Mouse (Mus musculus): ENCODE results near the gene Sorcs3.

Sorcs3 gene

DNA sequence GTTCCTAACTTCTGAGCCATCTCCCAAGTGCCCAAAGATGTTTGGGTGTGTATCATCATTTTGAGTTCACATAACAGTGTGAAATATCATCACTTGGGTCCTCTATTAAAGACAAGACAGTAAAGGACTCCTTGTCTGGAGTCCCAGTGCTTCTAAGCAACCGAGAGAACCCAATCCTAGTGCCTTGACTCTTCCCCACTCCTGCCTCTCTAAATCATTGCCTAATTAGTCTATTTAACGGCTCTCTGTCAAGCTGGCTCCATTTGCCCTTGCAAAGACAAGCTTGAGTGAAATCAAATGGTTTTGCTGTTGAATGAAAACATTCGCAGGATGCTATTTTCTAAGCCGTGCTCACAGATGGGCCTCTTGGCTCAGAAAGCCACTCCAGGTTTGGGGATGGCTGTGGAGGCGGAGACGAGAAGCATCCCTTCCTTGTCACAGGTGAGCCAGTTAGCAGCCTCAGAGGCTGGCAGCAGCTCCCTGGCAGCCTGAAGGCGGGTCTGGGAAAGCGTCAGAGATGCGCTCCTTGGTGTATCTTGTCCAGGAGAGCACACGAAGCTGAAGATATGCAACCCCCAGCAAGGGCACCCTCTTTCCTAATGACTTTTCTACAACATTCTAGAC, 79.9 kb downstream of the Sorcs3 start:
- no peak for DNase-seq (ENCODE audit: low read depth)

DNA sequence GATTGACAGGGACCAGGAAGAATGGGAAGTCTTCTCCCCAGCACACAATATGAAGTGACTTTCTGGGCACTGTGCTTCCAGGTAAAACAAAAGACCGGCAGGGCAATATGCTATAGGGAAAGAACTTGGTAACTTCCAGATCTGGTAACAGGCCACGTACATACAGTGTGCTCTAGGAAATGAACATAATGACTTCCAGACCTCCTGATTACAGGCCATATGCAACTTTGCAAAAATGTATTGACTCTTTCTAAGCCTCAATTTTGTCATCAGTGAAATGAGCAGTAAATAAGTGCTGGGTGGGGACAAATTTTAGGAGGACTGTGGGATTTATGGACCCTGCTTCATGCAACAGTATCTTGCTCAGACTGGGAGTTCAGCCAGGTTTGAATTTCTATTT, 88.4 kb downstream of the Sorcs3 start:
- no peak for DNase-seq (ENCODE audit: low read depth)

DNA sequence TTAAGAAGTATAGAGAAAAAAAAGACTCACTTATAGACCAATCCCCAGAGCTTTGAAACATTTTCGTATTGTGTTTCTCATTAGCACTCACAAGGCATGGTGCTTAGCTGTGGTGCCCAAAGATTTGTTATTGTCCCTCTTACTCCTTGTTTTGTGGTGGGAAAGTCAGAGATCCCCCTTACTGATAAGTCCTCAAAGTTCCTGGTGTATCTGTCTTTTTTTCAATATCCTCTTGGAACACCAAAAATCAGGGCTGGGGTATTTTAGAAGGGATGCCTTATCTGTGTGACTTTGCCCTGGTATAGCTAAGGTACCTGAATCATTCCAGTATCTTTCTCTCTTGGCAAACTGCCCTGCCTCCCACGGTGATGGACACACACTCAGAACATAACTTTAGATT, 92.6 kb downstream of the Sorcs3 start:
- no peak for DNase-seq (ENCODE audit: low read depth)

DNA sequence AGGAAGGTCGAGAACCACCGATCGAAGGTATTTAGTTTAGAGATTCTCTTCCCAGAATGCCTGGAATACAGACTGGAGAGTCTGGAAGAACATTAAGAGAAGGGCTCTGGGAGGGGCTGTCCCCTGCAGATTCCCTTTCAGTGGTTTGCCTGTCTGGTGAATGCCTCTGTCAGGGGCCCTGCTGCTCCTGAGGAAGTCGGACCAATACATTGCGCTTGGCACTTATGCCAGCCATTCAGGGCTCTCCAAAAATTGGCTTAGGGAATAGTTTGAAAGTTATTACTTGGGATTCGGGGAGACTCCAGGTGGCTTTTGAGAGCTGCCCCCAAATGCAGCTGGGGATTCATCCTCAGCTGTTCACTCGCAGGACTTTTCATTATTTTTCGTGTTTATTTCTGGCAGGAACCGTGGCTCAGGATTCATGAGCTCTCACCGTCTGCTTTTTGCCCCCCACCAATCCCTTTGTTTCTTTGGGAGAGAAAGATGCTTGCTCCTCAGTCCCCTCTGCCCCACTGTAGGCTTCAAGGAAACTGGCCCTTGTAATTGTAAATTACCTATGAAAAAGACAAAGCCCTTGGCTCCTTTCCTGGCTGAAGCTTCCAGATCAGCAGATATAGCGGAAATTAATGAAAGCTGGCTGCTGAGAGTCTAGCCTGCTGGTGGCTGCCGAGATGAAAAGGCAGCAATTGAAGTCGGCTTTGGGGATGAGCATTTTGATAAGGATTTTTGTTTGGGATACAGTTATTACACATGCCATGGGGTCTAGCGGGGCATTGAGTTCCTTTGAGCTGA, 94.8 kb downstream of the Sorcs3 start:
- DNase-seq (ENCODE audit: low read depth) = no peak

DNA sequence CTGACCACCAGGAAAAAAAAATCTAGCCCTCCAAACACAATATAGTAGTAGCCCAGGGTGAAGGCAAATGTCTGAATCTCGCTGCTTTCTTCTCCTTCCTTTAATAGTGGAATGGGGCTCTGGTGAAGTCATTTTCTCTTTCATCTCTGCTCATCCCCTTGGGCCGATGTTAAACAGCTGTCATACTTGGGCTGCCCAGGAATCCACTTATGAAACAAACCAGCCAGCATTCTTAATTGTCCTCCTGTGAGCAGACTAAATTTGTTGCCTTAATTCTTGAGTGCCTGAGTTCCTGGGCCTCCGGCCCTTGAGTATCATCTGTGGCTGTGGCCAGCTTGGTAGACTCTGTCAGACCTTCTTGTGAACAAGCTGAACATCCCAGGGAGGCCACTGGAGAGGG, 95.5 kb downstream of the Sorcs3 start:
- no peak for DNase-seq (ENCODE audit: low read depth)

DNA sequence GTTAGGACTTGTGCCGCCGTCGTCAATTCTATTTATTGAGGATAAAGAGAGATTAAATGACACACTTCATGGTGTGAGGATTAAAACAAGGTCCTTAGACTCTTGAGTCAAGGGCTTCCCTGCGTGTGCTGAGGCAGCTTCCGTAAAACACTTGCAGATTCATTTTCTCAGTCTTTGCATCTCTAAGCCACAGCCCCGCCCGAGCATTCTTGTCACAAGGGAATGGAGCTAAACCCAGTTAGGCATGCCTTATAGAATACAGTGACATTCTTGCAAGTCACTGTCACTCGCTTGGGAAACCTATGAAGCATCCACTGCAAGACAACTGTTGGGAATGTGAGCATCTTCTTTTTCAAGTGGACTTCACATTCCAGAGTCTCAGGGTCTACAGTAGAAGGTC, 102.5 kb downstream of the Sorcs3 start:
- DNase-seq (ENCODE audit: low read depth) = no peak

DNA sequence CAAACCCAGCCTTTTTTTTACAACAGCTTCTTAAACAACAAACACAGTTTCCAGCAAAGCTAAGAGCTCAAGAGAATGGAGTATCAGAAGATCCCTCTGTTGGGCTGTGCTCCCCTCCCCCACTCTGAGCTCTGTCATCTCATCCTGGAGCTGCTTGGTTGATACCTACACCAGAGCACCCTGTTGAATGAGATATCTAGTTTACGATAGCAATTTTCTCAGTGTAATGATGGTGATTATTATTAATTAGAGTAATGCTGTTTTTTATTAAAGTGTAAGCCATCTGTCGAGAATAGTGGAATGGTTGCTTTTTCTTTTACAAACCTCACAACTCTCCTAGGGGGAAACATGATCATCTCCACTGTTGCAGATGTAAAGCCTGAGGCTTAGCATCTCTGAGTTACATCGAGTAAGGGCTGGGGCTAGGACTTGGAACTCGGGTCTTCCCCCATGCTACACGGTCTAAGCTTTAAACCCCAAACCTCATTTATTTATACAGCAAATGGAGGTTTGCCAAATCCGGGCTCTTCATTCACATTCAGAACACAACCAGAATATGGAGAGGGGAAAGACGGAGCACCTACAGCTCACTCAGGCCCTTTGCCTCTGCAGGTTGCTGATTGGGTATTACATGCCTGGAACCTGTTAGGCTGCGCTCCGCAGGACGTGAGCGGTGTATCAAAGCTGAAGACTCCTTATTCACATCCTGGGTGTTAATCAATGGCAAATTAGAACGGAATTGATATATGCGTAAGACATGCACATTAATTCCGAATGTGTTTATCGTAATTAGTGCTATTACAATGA, 103.9 kb downstream of the Sorcs3 start:
- no peak for DNase-seq (ENCODE audit: low read depth)

DNA sequence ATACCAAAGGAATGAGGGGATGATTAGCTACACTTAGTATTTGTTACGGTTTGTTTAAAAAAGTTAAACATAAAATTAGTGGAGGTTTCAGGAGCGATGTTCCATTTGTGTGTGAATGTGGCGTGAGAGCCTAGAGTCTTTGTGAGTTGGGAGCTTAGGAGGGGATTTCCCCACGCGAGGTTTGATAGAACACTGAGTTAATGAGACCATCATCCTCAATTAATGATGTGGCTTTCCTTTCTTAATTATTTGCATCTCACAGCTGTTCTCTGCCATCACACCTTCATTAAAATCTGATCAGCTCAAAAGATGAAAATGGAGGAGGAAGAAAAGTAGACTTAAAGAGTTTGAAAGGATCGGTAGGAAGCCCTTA, 104.5 kb downstream of the Sorcs3 start:
- DNase-seq (ENCODE audit: low read depth) = no peak

DNA sequence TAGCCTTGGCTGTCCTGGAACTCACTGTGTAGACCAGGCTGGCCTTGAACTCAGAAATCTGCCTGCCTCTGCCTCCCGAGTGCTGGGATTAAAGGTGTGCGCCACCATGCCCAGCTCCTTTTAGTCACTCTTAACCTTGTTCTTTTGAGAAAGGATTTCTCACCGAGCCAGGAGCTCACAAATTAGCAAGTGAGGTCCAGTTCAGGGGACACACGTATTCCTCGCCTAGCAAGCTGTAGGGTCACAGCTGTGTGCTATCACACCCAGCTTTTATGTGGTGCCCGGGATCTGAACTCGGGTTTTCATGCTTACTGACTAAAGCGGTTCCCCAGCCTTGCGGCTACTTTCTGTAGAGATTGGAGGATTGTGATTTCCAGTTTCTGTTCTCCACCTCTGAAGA, 108.0 kb downstream of the Sorcs3 start:
- DNase-seq (ENCODE audit: low read depth) = no peak

DNA sequence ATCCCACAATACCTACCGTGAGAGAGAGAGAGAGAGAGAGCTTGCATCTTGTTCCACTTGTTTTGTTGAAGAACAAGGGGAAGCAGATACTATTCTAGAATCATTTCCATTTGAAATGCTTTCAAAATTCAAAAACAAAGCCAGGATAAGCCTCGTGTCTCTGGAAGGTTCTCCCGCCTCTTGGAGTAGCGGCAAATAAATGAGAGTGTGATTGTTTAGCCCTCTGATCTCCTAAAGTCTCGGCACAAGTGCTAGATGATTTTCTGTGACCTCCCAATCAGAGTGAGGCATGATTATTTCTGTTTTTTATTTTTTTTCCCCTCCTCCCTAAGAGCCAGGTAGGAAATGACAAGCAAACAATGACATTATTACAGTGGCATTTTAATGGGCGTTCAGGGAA, 121.3 kb downstream of the Sorcs3 start:
- no peak for DNase-seq (ENCODE audit: low read depth)

DNA sequence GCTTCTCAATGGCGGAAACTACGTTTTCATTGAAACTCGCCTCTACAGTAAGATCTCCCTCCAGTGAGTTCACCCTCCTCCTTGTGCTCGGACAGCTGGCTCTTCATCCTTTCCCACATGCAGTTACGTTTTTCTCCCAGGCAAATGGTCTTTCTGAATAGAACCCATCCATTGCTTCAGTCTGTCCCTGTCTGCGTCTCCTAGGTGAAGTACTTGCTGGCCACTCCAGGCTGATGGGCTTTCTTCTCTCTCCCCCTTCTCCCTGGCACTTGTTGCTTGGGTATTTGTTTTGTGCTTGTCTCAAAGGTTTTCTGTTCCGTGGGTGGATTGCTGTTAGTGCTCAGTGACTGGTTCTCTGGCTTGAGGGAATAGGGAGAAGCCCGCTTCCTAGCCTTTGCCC, 122.3 kb downstream of the Sorcs3 start:
- no peak for DNase-seq (ENCODE audit: low read depth)

DNA sequence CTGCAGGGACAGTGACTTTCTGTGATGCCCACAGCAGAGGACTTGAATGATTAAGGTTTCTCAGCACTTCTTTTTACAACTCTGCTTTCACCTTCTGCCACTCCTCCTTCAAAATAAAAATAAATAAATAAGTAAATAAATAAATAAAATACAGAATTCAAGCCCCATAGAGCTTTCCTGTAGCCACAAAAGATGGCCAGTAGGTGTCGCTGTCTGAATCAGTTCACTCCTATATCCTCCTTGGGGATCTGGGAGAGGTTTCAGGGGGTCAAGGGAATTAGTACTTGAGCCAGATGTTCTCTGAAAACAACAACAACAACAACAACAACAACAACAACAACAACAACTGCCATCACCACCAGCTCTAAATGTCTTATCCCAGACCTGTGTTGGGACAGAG, 125.8 kb downstream of the Sorcs3 start:
- no peak for DNase-seq (ENCODE audit: low read depth)

DNA sequence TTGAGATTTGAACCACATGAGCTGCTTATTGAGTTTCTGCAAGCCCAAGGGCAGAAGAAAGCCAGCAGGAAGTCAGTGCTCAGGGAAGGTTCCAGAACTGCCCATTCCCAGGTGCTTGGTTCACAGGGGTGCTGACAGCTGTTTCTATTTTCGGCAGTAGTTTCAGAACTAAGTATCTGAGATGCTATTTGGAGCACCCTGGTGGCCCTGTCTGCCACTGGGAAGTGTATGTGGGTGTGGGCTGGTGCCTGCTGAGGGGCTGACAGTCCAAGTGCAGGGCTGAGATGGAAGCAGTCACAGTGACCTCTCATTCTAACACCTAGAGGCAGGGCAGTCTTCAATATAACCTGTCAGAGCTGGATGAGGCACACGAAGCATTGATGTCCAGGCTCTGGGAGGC, 127.3 kb downstream of the Sorcs3 start:
- DNase-seq (ENCODE audit: low read depth) = no peak

DNA sequence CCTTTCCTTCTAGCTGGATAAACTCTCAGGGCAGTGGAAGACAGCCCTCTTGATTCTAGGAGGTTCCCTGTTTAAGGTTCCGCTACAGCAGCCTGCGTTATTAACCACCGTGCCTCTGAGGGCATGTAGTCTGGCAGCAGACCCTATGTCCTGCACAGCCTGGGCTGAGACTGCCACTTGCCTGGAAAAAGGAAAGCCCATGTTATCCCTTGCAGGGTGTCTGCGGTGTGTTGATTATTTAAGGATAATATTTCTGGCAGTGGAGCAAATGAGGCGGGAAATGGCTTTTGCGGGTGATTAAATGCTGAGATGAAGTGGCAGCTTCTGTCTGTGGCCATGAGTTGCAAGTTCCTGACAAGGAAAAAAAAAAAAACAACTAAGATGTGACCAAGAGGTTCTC, 131.6 kb downstream of the Sorcs3 start:
- no peak for DNase-seq (ENCODE audit: low read depth)

DNA sequence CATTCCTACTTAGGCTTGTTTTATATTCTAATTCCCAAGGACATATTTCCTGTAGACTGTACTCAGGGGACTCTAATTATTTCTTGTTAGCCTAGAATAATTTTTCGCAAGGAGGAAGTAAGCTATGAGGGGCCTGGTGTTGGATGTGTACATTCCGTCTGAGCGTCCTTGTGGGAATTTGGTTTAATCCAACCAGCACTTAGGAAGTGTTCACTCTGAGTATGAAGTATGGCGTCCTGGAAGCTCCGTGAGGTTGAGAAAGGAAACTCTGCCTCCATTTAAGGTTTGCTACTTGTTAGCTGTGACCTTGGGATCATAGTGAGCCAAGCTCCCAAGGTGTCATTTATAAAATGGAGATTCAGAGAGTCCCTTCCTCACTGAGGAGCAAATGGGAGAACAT, 132.3 kb downstream of the Sorcs3 start:
- no peak for DNase-seq (ENCODE audit: low read depth)

DNA sequence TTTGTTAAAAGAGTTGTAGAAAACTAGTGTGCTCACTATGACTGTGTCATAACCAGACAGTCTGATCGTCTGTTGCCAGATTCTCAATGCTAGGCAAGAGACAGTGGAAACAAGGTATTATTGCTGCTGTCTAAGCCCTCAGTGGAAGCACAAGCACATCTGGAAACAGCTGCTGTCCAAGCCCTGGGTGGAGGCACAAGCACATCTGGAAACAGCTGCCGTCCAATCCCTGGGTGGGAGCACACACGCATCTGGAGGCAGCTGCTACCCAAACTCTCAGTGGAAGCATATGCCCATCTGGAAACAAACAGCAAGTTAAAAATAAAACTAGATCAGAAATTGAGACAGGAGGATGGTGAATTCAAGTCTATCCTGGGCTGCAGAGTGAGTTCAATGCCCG, 136.9 kb downstream of the Sorcs3 start:
- no peak for DNase-seq (ENCODE audit: low read depth)

DNA sequence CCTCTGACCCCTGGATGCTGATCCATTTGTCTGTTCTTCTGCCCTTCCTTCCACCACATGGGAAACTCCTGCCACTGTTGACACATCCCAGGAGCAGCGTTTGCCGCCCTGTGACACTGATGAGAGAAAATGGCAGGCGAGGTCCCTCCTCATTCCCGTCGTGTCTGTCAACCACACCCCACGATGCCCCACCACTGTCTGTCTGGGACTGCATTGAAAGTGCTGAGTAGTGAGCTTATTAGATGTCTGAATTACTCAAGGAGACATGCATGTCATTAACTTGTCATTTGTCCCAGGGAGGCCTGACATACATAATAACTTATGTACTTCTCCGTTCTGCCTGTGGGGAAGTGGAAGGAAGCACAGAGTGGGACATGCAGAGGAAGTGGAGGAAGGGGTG, 137.6 kb downstream of the Sorcs3 start:
- no peak for DNase-seq (ENCODE audit: low read depth)

DNA sequence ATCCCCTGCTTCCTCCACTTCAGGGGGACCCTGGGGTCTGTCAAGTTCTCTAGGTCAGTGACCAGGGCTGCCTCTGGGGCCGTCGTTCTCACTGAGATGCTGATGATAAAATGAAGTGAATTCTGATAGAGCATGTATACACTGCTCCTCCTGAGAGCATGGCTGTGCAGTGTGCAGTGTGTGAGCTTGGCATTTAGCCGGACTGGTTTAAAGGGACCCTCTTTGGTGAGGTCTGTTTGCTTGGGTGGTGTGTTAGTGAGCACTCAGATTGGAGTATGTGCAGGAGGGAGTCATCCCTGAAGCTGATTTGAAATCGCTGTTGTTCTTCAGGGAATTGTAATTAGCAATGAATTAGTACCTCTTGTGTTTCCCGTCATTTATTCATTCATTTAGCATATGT, 141.3 kb downstream of the Sorcs3 start:
- no peak for DNase-seq (ENCODE audit: low read depth)

DNA sequence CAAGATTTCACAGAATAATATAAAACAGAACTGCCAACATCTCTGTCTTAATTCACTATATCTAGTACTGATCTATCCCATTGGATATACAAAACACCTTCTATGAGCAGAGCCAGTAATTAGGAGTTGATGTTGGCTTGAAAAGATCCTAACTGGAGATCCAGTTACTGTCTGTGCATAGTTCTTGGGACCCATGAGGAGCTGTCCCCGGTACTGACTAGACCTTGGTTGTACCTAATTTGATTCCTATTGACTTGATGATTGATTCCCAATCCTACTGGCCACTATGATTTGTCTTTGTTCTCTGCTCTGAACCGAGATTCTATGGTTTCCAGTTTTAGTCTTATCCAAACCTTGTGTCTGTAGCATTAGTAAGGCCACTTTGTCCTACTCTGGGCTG, 151.0 kb downstream of the Sorcs3 start:
- DNase-seq (ENCODE audit: low read depth) = no peak

DNA sequence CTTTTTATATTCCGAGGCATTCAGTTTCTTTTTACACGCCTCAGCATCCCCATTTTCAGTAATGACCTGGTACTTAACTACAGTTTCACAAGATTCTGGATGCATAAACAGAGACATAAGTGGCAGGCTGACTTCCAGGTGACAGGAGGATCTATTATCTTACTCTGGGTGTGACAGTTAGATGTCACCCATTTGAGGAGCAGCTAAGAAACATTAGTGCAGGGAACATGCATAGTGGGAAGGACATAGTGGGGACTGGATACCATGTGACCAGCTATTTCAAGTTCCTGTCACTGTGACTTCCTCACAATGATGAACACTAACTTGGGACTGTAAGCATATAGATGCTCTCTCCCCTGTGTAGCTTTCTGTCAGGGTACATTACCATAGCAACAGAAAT, 156.3 kb downstream of the Sorcs3 start:
- no peak for DNase-seq (ENCODE audit: low read depth)

DNA sequence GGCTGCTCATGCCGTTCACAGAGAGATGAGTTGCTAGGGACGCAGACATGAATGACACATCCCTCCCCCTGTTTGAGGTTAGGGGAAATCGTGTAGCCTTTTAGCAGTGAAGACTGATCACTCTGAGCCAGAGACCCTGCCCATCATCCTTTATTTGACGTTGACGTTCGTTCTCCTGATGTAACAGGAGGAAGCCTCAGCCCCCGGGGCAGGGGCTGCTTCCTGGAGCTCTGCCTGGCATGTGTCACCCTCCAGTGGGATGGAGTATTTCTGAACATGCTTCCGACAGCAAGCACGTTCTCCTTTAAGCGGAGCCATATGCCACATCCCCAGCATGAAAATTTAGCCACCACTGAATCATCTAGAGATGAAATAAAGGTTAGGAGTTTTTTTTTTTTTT, 162.2 kb downstream of the Sorcs3 start:
- no peak for DNase-seq (ENCODE audit: low read depth)

DNA sequence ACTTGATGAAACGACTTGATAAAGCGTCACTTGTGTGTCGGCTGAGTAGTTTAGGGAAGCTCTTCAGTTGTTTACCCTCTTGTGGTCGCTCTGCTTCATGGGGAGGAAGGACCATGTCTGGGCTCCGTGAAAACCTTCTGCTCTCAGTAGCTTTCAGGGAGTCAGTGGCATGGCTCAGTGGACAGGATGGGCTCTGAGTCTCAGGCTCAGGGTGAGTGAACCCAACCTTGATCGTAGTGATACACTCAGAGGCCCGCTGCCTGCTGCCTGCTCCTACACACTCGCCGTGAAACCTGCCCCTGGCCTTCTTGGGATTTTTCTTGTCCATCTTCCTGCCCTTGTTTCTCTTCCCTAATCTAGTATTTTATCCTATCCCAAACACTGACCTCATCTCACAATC, 166.0 kb downstream of the Sorcs3 start:
- no peak for DNase-seq (ENCODE audit: low read depth)

DNA sequence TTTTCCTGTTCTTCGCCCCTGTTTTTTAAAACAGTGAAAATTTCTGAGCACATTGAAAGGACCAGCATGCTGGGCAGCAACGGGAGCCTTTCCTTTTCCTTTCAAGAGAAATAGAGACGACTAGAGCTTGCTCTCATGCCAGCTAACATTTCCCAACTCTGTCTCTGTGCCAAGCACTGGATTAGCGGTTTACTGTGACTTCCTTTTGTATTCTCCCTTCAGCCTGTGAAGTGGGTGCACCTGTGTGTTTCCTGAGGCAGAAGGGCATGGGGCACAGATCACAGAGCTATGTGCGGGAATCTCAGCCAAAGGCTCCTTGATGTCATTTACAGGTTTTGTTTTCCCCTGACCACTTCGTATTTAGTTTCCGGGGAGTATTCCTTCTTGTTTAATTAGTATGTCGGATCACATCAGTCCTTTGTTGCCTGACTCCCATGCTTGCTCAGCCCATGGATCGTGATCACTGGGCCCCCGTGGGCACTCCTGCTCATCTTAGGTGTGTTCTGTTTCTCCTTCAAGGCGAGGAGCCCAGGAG, 172.2 kb downstream of the Sorcs3 start:
- DNase-seq (ENCODE audit: low read depth) = no peak

All from 416B (cell line).